In genomic region chr11:118860812-118861211, GRCm38 (mm10) we compare ENCODE assay signal across 25 mouse cellular contexts. TPM values are rescaled to one million over a fixed set of nuclear protein-coding genes. Genes with fewer than 3 reads are reported as not detected.
"Had no signal": no experiment of that assay in that cellular context is flagged by ENCODE, and none has a peak within 500 bp of the region (broad histone marks: within the 10 kb centered on the region; RNA-seq: fewer than 3 reads in every experiment).

No protein-coding gene starts in this region.

- H3K4me1 ChIP-seq: heart, embryonic 10.5 days; heart, embryonic 12.5 days; intestine, embryonic 15.5 days; liver, embryonic 13.5 days; liver, embryonic 15.5 days had no signal

- H3K4me2 ChIP-seq: heart, embryonic 12.5 days; hindbrain, embryonic 14.5 days; intestine, embryonic 15.5 days; limb, embryonic 12.5 days; liver, embryonic 11.5 days; liver, embryonic 13.5 days; liver, embryonic 15.5 days had no signal

- ATAC-seq: inflammation-experienced regulatory T-cells, adult 6 months; intestine, embryonic 15.5 days; intestine, postnatal 0 days had no signal

- DNase-seq: gastrocnemius, adult 2 months; gastrocnemius, postnatal 10 days; gastrocnemius, postnatal 25 days; heart, adult 18-20 months; heart, postnatal 10 days; heart, postnatal 4 days; kidney, adult 18-20 months; kidney, adult 8-10 months; kidney, postnatal 10 days; kidney, postnatal 4 days; layer of hippocampus, adult 9-11 months; liver; liver, embryonic 13.5 days had no signal

- H3K9me3 ChIP-seq: heart, embryonic 10.5 days; heart, embryonic 12.5 days; hindbrain, embryonic 10.5 days; intestine, embryonic 15.5 days; limb, embryonic 10.5 days; liver, embryonic 13.5 days; liver, embryonic 15.5 days had no signal

- H3K27ac ChIP-seq: gastrocnemius, adult 2 months; heart, embryonic 10.5 days; hindbrain, embryonic 10.5 days; hindbrain, embryonic 14.5 days; intestine, embryonic 15.5 days; limb, embryonic 10.5 days; limb, embryonic 12.5 days; liver, embryonic 13.5 days; liver, embryonic 15.5 days had no signal

- H3K4me3 ChIP-seq: gastrocnemius, adult 2 months; heart, embryonic 10.5 days; heart, embryonic 12.5 days; hindbrain, embryonic 10.5 days; intestine, embryonic 15.5 days; limb, embryonic 10.5 days; limb, embryonic 12.5 days; liver, embryonic 13.5 days; liver, embryonic 15.5 days had no signal

- H3K36me3 ChIP-seq: heart, embryonic 10.5 days; heart, embryonic 12.5 days; hindbrain, embryonic 10.5 days; intestine, embryonic 15.5 days; limb, embryonic 10.5 days; limb, embryonic 12.5 days; liver, embryonic 13.5 days; liver, embryonic 15.5 days had no signal

- H3K27me3 ChIP-seq: intestine, embryonic 15.5 days; limb, embryonic 12.5 days; liver, embryonic 13.5 days; liver, embryonic 15.5 days had no signal

- H3K9ac ChIP-seq: heart, embryonic 12.5 days; hindbrain, embryonic 14.5 days; intestine, embryonic 15.5 days; limb, embryonic 12.5 days; liver, embryonic 13.5 days; liver, embryonic 15.5 days had no signal

RNA-seq across cellular contexts. Expression of gene Rbfox3, which starts 50.6 kb away (rescaled TPM):
- total RNA-seq: granulocyte monocyte progenitor cell, adult 5-6 weeks had no signal
